8 mouse cellular contexts compared by ENCODE assay signal in the genomic region with DNA sequence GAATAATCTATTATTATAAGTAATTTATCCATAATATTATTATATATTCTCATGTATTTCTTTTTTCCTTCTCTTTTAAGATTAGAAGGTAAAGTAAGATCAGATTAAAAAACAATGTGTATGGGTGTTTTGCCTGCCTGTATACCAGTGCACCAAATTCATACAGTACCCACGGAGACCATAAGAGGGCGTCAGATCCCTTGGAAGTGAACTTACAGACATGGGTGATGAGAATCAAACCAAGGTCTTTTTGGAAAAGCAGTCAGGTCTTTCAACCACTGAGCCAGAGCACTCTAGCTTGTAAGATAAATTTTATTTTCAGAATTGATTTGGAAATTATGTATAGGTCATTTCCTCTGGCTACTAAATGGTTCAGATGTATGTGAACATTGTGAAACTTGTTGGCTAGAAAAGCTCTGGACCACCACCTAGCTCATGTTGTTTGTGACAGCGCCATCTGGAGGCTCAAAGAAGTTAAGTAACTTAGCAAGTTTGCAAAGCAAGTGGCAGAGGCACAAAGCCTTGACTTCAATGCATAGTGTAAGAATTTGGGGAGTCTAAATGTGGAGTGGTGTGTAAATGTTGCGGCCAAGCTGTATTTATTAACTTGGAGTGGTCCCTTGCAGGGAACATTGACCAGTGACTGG. TPM values are rescaled to one million over a fixed set of nuclear protein-coding genes. Genes with fewer than 3 reads are reported as not detected.
DNase-seq lines count a peak whose midpoint lies in the region; ATAC-seq and TF ChIP-seq lines count a peak whose summit lies in the region.
"Had no signal": no experiment of that assay in that cellular context is flagged by ENCODE, and none has a peak within 500 bp of the region (broad histone marks: within the 10 kb centered on the region; RNA-seq: fewer than 3 reads in every experiment).

No protein-coding gene starts in this region.

- TF ChIP-seq POLR2A in MEL (IDR thresholded peaks at IDR 0.05; ENCODE audit: control insufficient read depth in 1 of 2, insufficient read depth in 1 of 2, low read depth in 1 of 2, low read length in 2 of 2, poor library complexity in 1 of 2) = no peak

- H3K4me3 ChIP-seq in MEL (ENCODE audit: control insufficient read depth in 1 of 2, insufficient read depth in 1 of 2, low read depth in 2 of 2, low read length in 2 of 2) = no peak overlapping the region
- H3K4me3 ChIP-seq: embryonic facial prominence, embryonic 15.5 days had no signal

- TF ChIP-seq EP300 in MEL (IDR thresholded peaks at IDR 0.05; ENCODE audit: low read depth in 1 of 2, low read length in 2 of 2) = no peak

- no peak overlapping the region for H3K27ac ChIP-seq in MEL (ENCODE audit: control insufficient read depth, low read depth, low read length)
- H3K27ac ChIP-seq: embryonic facial prominence, embryonic 15.5 days had no signal

- no peaks in the 10 kb centered on the region for H3K9me3 ChIP-seq in MEL (replicated peaks; ENCODE audit: insufficient read depth, low read length)
- H3K9me3 ChIP-seq: embryonic facial prominence, embryonic 15.5 days had no signal

- no peak overlapping the region for H3K9ac ChIP-seq in MEL (ENCODE audit: control insufficient read depth, low read depth, low read length, poor library complexity, severe bottlenecking)
- H3K9ac ChIP-seq: embryonic facial prominence, embryonic 15.5 days had no signal

- DNase-seq in kidney, adult 9 months = peak; percentile 46
- no peak for DNase-seq in kidney, adult 18-20 months
- DNase-seq in MEL (ENCODE audit: low read depth, low spot score) = peak; percentile 85
- peak; percentile 15 to 56 for DNase-seq in adrenal gland, postnatal 36 days
- no peak for DNase-seq in spleen, postnatal 4 days (ENCODE audit: low spot score in 2 of 2)
- no peak for DNase-seq in urinary bladder, postnatal 10 days (ENCODE audit: low spot score)

- H3K27me3 ChIP-seq in MEL (ENCODE audit: control insufficient read depth in 1 of 2, insufficient read depth in 2 of 2, low read length in 2 of 2) = no peaks in the 10 kb centered on the region
- H3K27me3 ChIP-seq: embryonic facial prominence, embryonic 15.5 days had no signal

- no peaks in the 10 kb centered on the region for H3K4me1 ChIP-seq in MEL (ENCODE audit: control insufficient read depth in 1 of 2, insufficient read depth in 2 of 2, low read length in 2 of 2)
- H3K4me1 ChIP-seq: embryonic facial prominence, embryonic 15.5 days had no signal

- TF ChIP-seq CTCF in MEL (IDR thresholded peaks at IDR 0.05 in 2 of 3, conservative IDR thresholded peaks at IDR 0.05 in 1 of 3; ENCODE audit: control insufficient read depth in 1 of 3, insufficient read depth in 1 of 3, low read depth in 2 of 3, low read length in 3 of 3, poor library complexity in 1 of 3, severe bottlenecking in 1 of 3) = peak; percentile 55 to 76 (median 57)

- ATAC-seq in megakaryocyte progenitor cell, adult 5-6 weeks (replicated peaks; ENCODE audit: poor library complexity) = peak; percentile 87

- no peaks in the 10 kb centered on the region for H3K79me2 ChIP-seq in MEL (ENCODE audit: control insufficient read depth, insufficient read depth, low read length, poor library complexity)

- H3K36me3 ChIP-seq in MEL (ENCODE audit: control insufficient read depth in 1 of 2, insufficient read depth in 2 of 2, low read length in 2 of 2) = no peaks in the 10 kb centered on the region
- H3K36me3 ChIP-seq: embryonic facial prominence, embryonic 15.5 days had no signal

- TF ChIP-seq RAD21 in MEL (IDR thresholded peaks at IDR 0.05; ENCODE audit: low read depth, low read length) = peak; percentile 42

TF ChIP-seq in MEL, 35 proteins besides CTCF, POLR2A, EP300 and RAD21:
- peak; percentile 67 for TF ChIP-seq SMC3 (IDR thresholded peaks at IDR 0.05; ENCODE audit: low read depth, low read length)
- TF ChIP-seq ZC3H11A (IDR thresholded peaks at IDR 0.05; ENCODE audit: low read depth, low read length) = peak; percentile 21; the same call in 1 of the 2 replicates
- no peak for TF ChIP-seq JUND (IDR thresholded peaks at IDR 0.05; ENCODE audit: low read depth, low read length)

RNA-seq across cellular contexts. Expression of gene Cxcl17, which starts 3.4 kb away (rescaled TPM):
- total RNA-seq in MEL (2012; rRNA removed) = not detected in 2 replicates
- polyA plus RNA-seq in MEL (2012; ENCODE audit: insufficient read depth in 1 of 2, insufficient read length in 2 of 2, low read depth in 1 of 2, low replicate concordance in 2 of 2, missing spikeins in 1 of 2) = not detected
- not detected for total RNA-seq in adrenal gland, postnatal 36 days (2021)
- total RNA-seq in megakaryocyte progenitor cell, adult 5-6 weeks (2015) = not detected in 2 replicates
- total RNA-seq in megakaryocyte progenitor cell, adult 5-6 weeks (2017) = not detected in 2 replicates

RNA-seq across cellular contexts. Expression of gene Lipe, which starts 10.7 kb away (rescaled TPM):
- total RNA-seq in MEL (2012; rRNA removed) = 4.1 and 4.5 TPM in 2 replicates
- 10 to 100 TPM in 1 of 2 experiments, not detected in 1; 15.4 TPM for polyA plus RNA-seq in MEL (2012; ENCODE audit: insufficient read depth in 1 of 2, insufficient read length in 2 of 2, low read depth in 1 of 2, low replicate concordance in 2 of 2, missing spikeins in 1 of 2)
- 100 to 1,000 TPM; 342 to 355 TPM for total RNA-seq in adrenal gland, postnatal 36 days (2021)
- 8.3 and 9.8 TPM in 2 replicates for total RNA-seq in megakaryocyte progenitor cell, adult 5-6 weeks (2015)
- 7.2 and 7.4 TPM in 2 replicates for total RNA-seq in megakaryocyte progenitor cell, adult 5-6 weeks (2017)

RNA-seq across cellular contexts. Expression of gene Cnfn, which starts 39.7 kb away (rescaled TPM):
- not detected in 2 replicates for total RNA-seq in MEL (2012; rRNA removed)
- polyA plus RNA-seq in MEL (2012; ENCODE audit: insufficient read depth in 1 of 2, insufficient read length in 2 of 2, low read depth in 1 of 2, low replicate concordance in 2 of 2, missing spikeins in 1 of 2) = not detected
- total RNA-seq in adrenal gland, postnatal 36 days (2021) = not detected
- total RNA-seq in megakaryocyte progenitor cell, adult 5-6 weeks (2015) = not detected in 2 replicates
- total RNA-seq in megakaryocyte progenitor cell, adult 5-6 weeks (2017) = not detected in 2 replicates

Comparison
In these comparisons a context has a peak if more than half of its experiments do, and no peak if none do; other contexts are left out.
1. DNase-seq: peak in kidney, adult 9 months (single experiment), MEL (single experiment) and adrenal gland, postnatal 36 days (2 of 2); none in kidney, adult 18-20 months (single experiment), spleen, postnatal 4 days (0 of 2) and urinary bladder, postnatal 10 days (single experiment).
2. RNA of gene Lipe, which starts 10.7 kb away (total RNA-seq): 342 to 355 TPM in adrenal gland, postnatal 36 days; 7.2 to 9.8 TPM in megakaryocyte progenitor cell, adult 5-6 weeks and 4.1 to 4.5 TPM in MEL; every median in the first group is over 10 times any median in the second.